Mouse (Mus musculus) testis, adult 2 months (tissue): ENCODE results near the gene Cda.

Experiments
- CTCF ChIP-seq: fragments of 200-500 bp; IDR thresholded peaks from 2 replicates; pipeline ENCODE4 v1.5.1; 2012; ENCODE audit warnings: low read depth, mild to moderate bottlenecking, inconsistent platforms, low read length, moderate library complexity; ENCODE audit not compliant: control insufficient read depth, insufficient read depth, insufficient replicate concordance
- POLR2A ChIP-seq: fragments of 200-500 bp; IDR thresholded peaks from 2 replicates; pipeline ENCODE4 v1.6.1; 2012; ENCODE audit warnings: low read depth, mild to moderate bottlenecking, inconsistent platforms, low read length, moderate library complexity; ENCODE audit not compliant: control insufficient read depth

DNA sequence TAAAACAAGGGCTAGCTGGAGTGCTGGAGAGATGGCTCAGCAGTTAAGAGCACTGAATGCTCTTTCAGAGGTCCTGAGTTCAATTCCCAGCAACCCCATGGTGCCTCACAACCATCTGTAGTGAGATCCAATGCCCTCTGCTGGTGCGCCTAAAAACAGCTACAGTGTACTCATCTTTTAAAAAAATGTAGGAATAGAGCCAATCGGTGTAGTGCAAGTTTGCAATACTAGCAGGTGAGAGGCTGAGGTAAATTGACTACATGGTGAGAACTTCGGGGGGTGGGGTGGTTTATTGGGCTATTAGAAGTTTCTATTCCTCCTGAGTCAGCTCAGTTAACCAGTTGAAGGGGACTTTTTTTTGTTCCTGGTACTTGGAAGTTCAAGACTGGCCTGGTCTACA is 7.3 kb upstream of the Cda start:
- TF ChIP-seq POLR2A (no peak), CTCF (no peak)
